Comparison of ENCODE assay signal across 24 mouse cellular contexts in genomic region chr17:34556406-34556805, GRCm38 (mm10). TPM values are rescaled to one million over a fixed set of nuclear protein-coding genes. Genes with fewer than 3 reads are reported as not detected.
"Had no signal": no experiment of that assay in that cellular context is flagged by ENCODE, and none has a peak within 500 bp of the region (broad histone marks: within the 10 kb centered on the region; RNA-seq: fewer than 3 reads in every experiment).

No protein-coding gene starts in this region.

- H3K27me3 ChIP-seq: lung, embryonic 15.5 days; midbrain, embryonic 13.5 days; midbrain, embryonic 15.5 days; neural tube, embryonic 13.5 days had no signal

- H3K9ac ChIP-seq: liver, postnatal 0 days; lung, embryonic 15.5 days; midbrain, embryonic 13.5 days; midbrain, embryonic 15.5 days; neural tube, embryonic 13.5 days; neural tube, embryonic 15.5 days had no signal

- H3K36me3 ChIP-seq: lung, embryonic 15.5 days; midbrain, embryonic 13.5 days; midbrain, embryonic 15.5 days; neural tube, embryonic 13.5 days; neural tube, embryonic 15.5 days had no signal

- H3K4me2 ChIP-seq: lung, embryonic 15.5 days; midbrain, embryonic 11.5 days; midbrain, embryonic 13.5 days; midbrain, embryonic 15.5 days; neural tube, embryonic 13.5 days; neural tube, embryonic 15.5 days had no signal

- DNase-seq: liver, postnatal 0 days; lung, adult 2 months; lung, postnatal 4 days; retina, postnatal 1 day; right cerebral cortex, adult 18-20 months; right cerebral cortex, postnatal 25 days; right cerebral cortex, postnatal 4 days; spleen, adult 18-20 months; thymus, adult 18-20 months; thymus, postnatal 14 days; thymus, postnatal 36 days had no signal

- H3K4me3 ChIP-seq: lung, embryonic 15.5 days; megakaryocyte, embryonic 14.5 days; midbrain, embryonic 13.5 days; midbrain, embryonic 15.5 days; myocyte; neural tube, embryonic 13.5 days; neural tube, embryonic 15.5 days had no signal

- ATAC-seq: lung, postnatal 0 days; midbrain, embryonic 13.5 days; midbrain, embryonic 15.5 days had no signal

- H3K9me3 ChIP-seq: lung, embryonic 15.5 days; megakaryocyte, embryonic 14.5 days; midbrain, embryonic 13.5 days; midbrain, embryonic 15.5 days; neural tube, embryonic 13.5 days; neural tube, embryonic 15.5 days had no signal

- H3K27ac ChIP-seq: lung, embryonic 15.5 days; midbrain, embryonic 13.5 days; midbrain, embryonic 15.5 days; neural tube, embryonic 13.5 days; neural tube, embryonic 15.5 days had no signal

- H3K4me1 ChIP-seq: midbrain, embryonic 15.5 days; neural tube, embryonic 13.5 days; neural tube, embryonic 15.5 days had no signal

RNA-seq across cellular contexts. Expression of gene Btnl6, which starts 39.3 kb away (rescaled TPM):
- total RNA-seq: megakaryocyte progenitor cell, adult 5-6 weeks; midbrain, postnatal 0 days had no signal
- polyA plus RNA-seq: liver, postnatal 0 days; lung, adult 2 months; lung, embryonic 15.5 days; lung, postnatal 0 days; midbrain, embryonic 11.5 days; midbrain, embryonic 13.5 days; midbrain, embryonic 15.5 days; midbrain, postnatal 0 days; myocyte; neural tube, embryonic 11.5 days; neural tube, embryonic 13.5 days; neural tube, embryonic 15.5 days; stomach, embryonic 14.5 days had no signal
